Mouse (Mus musculus): ENCODE results near the gene Pax6.

The Pax6 gene

DNA sequence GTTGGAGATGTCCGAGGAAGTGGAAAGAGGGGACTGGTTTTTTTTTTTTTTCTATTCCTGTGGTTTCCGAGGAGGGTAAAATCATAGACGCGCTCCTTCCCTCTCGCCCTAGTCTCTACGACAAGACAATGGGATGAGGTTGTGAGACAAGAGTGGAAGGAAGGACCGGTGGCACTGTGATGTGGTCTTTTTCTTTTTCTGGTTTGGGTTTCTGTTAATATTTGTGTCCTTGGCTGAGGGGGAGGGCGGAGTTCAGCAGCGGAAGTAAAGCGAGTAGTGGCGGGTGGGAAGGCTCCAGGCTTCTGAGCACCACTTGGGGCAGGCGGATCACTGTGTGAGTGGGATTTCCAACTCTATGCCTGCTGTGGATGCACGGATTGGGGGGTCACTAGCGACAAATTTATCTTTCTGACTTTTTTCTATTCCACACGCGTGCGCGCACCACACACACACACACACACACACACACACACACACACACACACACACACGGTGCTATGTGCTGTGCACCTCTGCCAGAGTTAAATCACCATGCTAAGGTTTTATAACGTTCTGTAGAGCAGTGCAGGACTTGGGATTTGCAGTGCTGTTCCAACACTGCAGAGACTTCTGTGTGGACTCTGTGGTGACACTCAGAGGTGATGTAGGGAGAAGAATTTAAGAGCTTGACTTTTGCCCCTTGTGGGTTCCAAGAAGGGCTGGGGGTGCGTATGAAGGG lies 14.1 kb downstream of the Pax6 start:
- peak; percentile 68 for DNase-seq (ENCODE audit: low read depth, low spot score)

DNA sequence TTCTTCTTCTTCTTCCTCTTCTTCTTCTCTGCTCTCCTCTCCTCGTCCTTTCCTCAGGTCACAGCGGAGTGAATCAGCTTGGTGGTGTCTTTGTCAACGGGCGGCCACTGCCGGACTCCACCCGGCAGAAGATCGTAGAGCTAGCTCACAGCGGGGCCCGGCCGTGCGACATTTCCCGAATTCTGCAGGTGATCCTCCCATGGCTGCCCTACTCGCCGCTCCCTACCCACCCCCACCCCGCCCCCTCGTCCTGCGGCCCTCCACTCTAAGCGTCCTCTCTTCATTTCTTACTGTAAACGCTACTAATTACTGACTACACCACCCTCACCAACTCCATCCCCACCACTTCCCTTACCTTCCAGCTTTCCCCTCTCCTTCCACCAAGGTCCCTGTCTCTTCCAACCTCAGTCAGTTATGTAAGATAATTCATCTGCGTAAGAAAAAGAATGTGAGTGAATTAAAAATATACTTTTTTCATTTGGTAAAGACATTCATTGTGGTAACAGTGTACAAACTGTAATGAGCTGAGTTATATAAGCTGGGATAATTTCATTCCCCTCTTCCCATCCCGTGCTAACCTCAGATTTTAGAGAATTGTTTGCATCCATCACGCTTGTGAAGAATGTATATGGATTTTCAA lies 15.2 kb downstream of the Pax6 start:
- DNase-seq (ENCODE audit: low read depth, low spot score), result no peak

DNA sequence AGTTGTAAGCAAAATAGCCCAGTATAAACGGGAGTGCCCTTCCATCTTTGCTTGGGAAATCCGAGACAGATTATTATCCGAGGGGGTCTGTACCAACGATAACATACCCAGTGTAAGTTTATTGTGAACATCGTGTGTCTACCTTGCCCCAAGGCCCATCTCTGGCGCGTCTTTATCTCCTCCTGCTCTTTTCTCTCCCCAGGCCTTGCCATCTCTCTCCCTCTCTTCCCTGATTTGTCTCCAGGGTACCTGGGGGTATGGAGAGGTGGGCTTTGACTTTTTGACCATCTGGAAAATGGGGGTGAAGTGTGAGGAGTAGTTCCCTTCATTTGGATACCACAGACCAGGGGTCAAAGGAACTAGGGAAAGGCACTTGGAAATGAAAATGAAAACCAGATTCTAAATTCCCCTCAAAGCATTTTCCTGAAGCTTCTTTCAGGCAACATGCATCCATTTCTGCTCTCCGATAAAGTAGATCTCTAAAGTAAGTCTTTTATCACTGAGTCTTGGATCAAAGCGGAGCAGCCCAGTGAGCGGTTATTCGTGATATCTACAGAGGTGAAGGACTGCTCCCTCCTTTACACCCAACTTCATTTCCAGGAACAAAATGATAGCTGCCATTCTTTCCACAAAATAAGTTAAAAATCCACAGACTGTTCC lies 16.4 kb downstream of the Pax6 start:
- no peak for DNase-seq (ENCODE audit: low read depth, low spot score)

DNA sequence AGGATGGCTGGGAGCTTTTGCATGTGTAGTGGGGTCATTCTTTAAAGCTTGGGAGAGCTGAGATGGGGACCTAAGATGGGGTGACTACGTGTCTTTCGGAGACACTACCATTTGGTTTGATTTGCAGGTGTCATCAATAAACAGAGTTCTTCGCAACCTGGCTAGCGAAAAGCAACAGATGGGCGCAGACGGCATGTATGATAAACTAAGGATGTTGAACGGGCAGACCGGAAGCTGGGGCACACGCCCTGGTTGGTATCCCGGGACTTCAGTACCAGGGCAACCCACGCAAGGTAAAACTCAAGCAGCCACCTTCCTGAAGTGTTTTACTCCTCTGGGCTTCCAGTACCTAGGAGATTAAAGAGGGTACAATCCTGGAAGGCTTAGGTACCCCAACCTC lies 17.0 kb downstream of the Pax6 start:
- DNase-seq (ENCODE audit: low read depth, low spot score), result peak; percentile 62

- no peak for DNase-seq (ENCODE audit: low read depth, low spot score)
These were observed 17.9 kb downstream of the Pax6 start for GRCm38 (mm10) chr2:105686363-105687316.

DNA sequence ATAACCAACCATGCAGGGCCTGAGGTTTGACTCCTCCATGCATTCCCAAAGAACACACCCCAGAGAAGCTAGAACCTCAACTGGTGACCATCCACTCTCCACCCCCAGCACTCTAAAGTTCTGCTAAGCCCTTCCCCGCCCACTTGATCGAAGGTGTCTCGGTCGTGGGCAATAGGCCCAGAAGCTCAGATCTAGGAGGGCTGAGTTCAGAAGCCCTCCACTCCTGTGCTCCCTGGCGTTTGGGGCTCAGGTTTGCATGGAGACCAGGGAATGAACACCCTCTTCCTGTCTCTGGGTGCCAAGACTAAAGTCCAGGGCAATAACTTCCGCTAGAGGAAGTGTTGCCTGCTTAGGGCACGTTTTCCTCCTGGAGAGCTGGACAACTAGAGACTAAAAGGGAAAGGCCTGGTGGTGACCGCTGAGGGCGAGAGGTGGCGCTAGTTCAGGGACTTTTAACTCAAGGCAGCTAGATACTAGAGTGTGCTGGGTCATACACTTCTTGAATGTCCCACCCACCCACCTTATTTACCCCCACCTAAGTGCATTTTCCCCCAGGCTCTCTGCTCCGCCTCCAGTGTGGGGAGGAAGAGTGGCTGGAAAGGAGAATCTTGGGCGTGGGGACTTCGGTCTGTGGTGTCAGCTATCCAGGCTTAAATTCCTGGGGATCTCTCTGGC lies 18.8 kb downstream of the Pax6 start:
- DNase-seq (ENCODE audit: low read depth, low spot score), result peak; percentile 93

DNA sequence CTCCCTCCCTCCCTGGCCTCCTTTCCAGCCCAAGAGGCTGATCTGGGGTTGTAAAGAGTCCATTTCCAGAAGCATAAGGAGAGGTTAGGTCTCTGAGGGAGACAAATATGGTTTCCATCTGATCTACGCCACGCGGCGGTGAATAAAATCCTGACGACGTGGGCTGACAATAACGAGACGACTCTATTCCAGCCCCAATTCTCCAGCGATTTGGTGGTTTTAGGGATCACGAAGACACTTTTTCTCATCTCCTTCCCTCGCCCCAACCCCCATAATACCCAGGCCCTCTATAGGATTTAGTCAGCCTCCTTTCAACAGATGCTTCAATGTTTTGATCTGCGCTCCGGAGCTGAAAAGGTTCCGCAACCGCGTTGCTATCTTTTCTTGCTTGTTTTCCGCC lies 19.3 kb downstream of the Pax6 start:
- DNase-seq (ENCODE audit: low read depth, low spot score), result no peak

GRCm38 (mm10) chr2:105688436-105689303 lies 20.0 kb downstream of the Pax6 start:
- DNase-seq (ENCODE audit: low read depth, low spot score), result peak; percentile 84

- no peak for DNase-seq (ENCODE audit: low read depth, low spot score)
These were observed 20.6 kb downstream of the Pax6 start for GRCm38 (mm10) chr2:105689304-105689770.

- DNase-seq (ENCODE audit: low read depth, low spot score), result no peak
These were observed 21.3 kb downstream of the Pax6 start for GRCm38 (mm10) chr2:105689771-105690639.

DNA sequence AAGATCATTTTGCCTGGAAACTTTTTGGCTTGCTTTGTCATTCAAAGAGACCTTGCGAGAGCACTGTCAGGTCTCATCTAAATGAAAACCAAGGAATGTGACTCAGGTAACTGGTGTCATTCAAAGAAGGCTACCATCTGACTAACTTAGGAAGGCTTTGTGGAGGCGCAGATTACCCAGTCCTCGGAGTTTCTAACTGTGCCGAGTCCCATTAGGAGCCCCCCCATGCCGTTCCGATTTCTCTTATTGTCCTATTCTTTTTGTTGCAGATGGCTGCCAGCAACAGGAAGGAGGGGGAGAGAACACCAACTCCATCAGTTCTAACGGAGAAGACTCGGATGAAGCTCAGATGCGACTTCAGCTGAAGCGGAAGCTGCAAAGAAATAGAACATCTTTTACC lies 22.6 kb downstream of the Pax6 start:
- DNase-seq (ENCODE audit: low read depth, low spot score), result no peak

DNA sequence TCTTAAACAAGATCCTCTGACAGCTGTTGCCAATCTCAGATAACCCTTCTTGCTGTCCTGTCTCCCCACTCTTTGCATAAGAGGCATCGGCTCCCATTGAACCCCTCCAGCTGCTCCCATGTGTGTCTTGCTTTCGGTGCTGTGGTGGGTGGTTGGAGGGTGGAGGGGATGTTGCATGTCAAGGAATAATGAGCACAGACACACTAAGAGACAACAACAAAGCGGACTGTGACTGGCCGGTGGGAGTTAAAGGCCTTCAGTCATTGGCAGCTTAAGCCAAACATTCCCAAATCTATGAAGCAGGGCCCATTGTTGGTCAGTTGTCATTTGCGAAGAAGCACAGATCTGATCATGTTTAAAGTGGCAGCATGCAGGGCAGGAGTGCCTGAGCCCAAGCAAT lies 29.0 kb downstream of the Pax6 start:
- no peak for DNase-seq (ENCODE audit: low read depth, low spot score)

GRCm38 (mm10) chr2:105698631-105699030 lies 29.9 kb downstream of the Pax6 start:
- DNase-seq (ENCODE audit: low read depth, low spot score), result no peak

DNA sequence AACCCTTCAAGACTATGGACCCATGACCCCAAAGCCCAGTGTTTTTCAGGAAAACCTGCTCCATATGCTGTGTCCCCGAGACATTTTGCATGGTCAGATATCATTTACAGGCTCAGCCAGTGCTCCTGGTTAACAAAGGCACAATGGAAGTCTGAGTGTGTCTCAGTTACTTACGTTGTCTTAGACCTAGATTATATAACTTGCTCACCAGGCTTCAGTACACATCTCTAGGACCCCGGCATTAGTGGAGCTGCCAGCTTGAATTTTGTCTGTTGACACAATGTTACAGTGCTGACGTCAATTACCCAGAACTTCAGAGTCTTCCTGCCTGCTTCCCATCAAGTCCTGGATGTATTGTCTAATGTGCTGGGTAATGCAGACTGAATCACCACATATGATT lies 33.1 kb downstream of the Pax6 start:
- DNase-seq (ENCODE audit: low read depth, low spot score), result no peak

- DNase-seq (ENCODE audit: low read depth, low spot score), result no peak
These were observed 33.9 kb downstream of the Pax6 start for GRCm38 (mm10) chr2:105702586-105702985.

DNA sequence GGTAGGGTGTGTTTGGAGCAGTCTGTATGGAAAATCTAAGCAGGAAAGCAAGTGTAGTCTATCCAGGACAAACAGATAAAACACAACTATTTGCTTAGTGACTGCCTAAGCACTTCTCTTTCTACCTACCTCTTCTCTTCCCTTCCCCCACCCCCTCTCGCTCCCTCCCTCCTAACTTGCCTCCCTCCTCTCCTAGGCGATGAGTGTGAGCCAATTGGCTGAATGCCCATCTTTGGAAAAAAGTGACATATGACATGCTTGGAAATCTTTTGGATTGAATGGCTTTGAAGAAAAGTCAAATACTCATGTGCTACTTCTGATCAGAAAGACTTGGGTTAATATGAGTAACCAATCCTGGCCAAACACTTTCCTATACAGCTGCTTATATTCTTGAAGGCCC lies 36.6 kb downstream of the Pax6 start:
- DNase-seq (ENCODE audit: low read depth, low spot score), result no peak

DNA sequence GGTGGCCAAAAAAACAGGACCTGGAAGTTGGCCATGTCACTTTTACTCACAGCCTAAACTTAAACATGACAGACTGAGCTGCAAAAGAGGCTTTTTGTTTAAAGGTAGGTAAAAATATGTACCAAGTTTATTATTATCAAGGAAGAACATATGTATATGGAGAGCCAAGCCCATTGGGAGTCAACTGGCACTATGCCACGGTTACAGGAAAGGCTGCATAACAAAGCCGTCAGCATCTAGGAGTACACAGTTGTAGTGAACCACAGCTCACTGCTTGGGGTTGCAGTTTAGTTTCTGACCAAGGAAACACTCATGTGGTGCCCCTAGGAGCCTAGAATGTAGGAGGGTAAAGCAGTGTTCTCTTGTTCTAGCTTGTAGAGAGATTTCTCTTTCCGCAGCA lies 40.4 kb downstream of the Pax6 start:
- DNase-seq (ENCODE audit: low read depth, low spot score), result peak; percentile 57

GRCm38 (mm10) chr2:105710511-105710910 lies 41.8 kb downstream of the Pax6 start:
- DNase-seq (ENCODE audit: low read depth, low spot score), result no peak
